Mouse (Mus musculus) spleen, postnatal 4 days (tissue): ENCODE data around the gene 1700122O11Rik.

Experiments
- DNase-seq, 2 experiments: peaks; one replicate each; pipeline ENCODE4 v3.0.0; 2022; ENCODE audit warnings: low spot score in 2 of 2

1700122O11Rik gene

GRCm38 (mm10) chr17:48028250-48028649 lies 9.8 kb downstream of the 1700122O11Rik start:
- DNase-seq: no peak

- no peak for DNase-seq
Observed at GRCm38 (mm10) chr17:48027677-48028076, 10.4 kb downstream of the 1700122O11Rik start.

- DNase-seq: no peak
Observed at GRCm38 (mm10) chr17:48027019-48027418, 11.1 kb downstream of the 1700122O11Rik start.

- no peak for DNase-seq
Observed at GRCm38 (mm10) chr17:48024045-48024444, 14.0 kb downstream of the 1700122O11Rik start.

- no peak for DNase-seq
Observed at GRCm38 (mm10) chr17:48019585-48019984, 18.5 kb downstream of the 1700122O11Rik start.

- DNase-seq: no peak
Observed at GRCm38 (mm10) chr17:48016566-48016965, 21.5 kb downstream of the 1700122O11Rik start.

GRCm38 (mm10) chr17:48012561-48012960 lies 25.5 kb downstream of the 1700122O11Rik start:
- DNase-seq: no peak

GRCm38 (mm10) chr17:48011105-48011504 lies 27.0 kb downstream of the 1700122O11Rik start:
- DNase-seq: no peak

- no peak for DNase-seq
Observed at GRCm38 (mm10) chr17:48010283-48010682, 27.8 kb downstream of the 1700122O11Rik start.

- DNase-seq: no peak
Observed at GRCm38 (mm10) chr17:48005816-48006215, 32.3 kb downstream of the 1700122O11Rik start.

- no peak for DNase-seq
Observed at GRCm38 (mm10) chr17:48005091-48005490, 33.0 kb downstream of the 1700122O11Rik start.

GRCm38 (mm10) chr17:48004619-48005018 lies 33.5 kb downstream of the 1700122O11Rik start:
- DNase-seq: no peak

GRCm38 (mm10) chr17:48002486-48002885 lies 35.6 kb downstream of the 1700122O11Rik start:
- no peak for DNase-seq

- no peak for DNase-seq
Observed at GRCm38 (mm10) chr17:48001586-48002361, 36.3 kb downstream of the 1700122O11Rik start.

- no peak for DNase-seq
Observed at GRCm38 (mm10) chr17:48001157-48001556, 36.9 kb downstream of the 1700122O11Rik start.

- no peak for DNase-seq
Observed at GRCm38 (mm10) chr17:47999812-48000211, 38.3 kb downstream of the 1700122O11Rik start.

- no peak for DNase-seq
Observed at GRCm38 (mm10) chr17:47999403-47999802, 38.7 kb downstream of the 1700122O11Rik start.

GRCm38 (mm10) chr17:47997806-47998205 lies 40.3 kb downstream of the 1700122O11Rik start:
- DNase-seq: no peak

- no peak for DNase-seq
Observed at GRCm38 (mm10) chr17:47990392-47991123, 47.5 kb downstream of the 1700122O11Rik start.

- DNase-seq: no peak
Observed at GRCm38 (mm10) chr17:47989951-47990378, 48.1 kb downstream of the 1700122O11Rik start.

GRCm38 (mm10) chr17:47988811-47989210 lies 49.3 kb downstream of the 1700122O11Rik start:
- DNase-seq: no peak

GRCm38 (mm10) chr17:47988074-47988473 lies 50.0 kb downstream of the 1700122O11Rik start:
- DNase-seq: no peak
